In genomic region chr2:133708735-133709584, GRCm38 (mm10) we compare ENCODE assay signal across 16 mouse cellular contexts.
DNase-seq lines count a peak whose midpoint lies in the region; ATAC-seq and TF ChIP-seq lines count a peak whose summit lies in the region.
"Had no signal": no experiment of that assay in that cellular context is flagged by ENCODE, and none has a peak within 500 bp of the region (broad histone marks: within the 10 kb centered on the region; RNA-seq: fewer than 3 reads in every experiment).

No protein-coding gene starts in this region.

- H3K4me2 ChIP-seq in lung, embryonic 16.5 days (ENCODE audit: low read depth, low read length) = no peak overlapping the region
- H3K4me2 ChIP-seq in hindbrain, embryonic 13.5 days = no peak overlapping the region
- H3K4me2 ChIP-seq in midbrain, embryonic 16.5 days (ENCODE audit: low read length) = no peak overlapping the region
- H3K4me2 ChIP-seq: neural tube, embryonic 12.5 days had no signal

- H3K27ac ChIP-seq in lung, embryonic 16.5 days (ENCODE audit: low read length) = no peak overlapping the region
- no peak overlapping the region for H3K27ac ChIP-seq in hindbrain, embryonic 13.5 days
- no peak overlapping the region for H3K27ac ChIP-seq in midbrain, embryonic 16.5 days (ENCODE audit: low read length)
- H3K27ac ChIP-seq: left cerebral cortex, adult 2 months; neural tube, embryonic 12.5 days had no signal

- no peaks in the 10 kb centered on the region for H3K4me1 ChIP-seq in lung, embryonic 16.5 days (replicated peaks; ENCODE audit: control insufficient read depth, insufficient read depth, low read length)
- H3K4me1 ChIP-seq in lung, adult 2 months (ENCODE audit: control insufficient read depth, insufficient read depth, low read length) = no peaks in the 10 kb centered on the region
- H3K4me1 ChIP-seq in hindbrain, embryonic 13.5 days (replicated peaks) = peaks cover 3% of the 10 kb centered on the region
- H3K4me1 ChIP-seq in midbrain, embryonic 16.5 days (ENCODE audit: control insufficient read depth, insufficient read depth, low read length) = no peaks in the 10 kb centered on the region
- H3K4me1 ChIP-seq: megakaryocyte, embryonic 14.5 days; neural tube, embryonic 12.5 days had no signal

- H3K36me3 ChIP-seq in lung, embryonic 16.5 days (ENCODE audit: control insufficient read depth, insufficient read depth, low read length) = no peaks in the 10 kb centered on the region
- no peaks in the 10 kb centered on the region for H3K36me3 ChIP-seq in hindbrain, embryonic 13.5 days
- no peaks in the 10 kb centered on the region for H3K36me3 ChIP-seq in midbrain, embryonic 16.5 days (ENCODE audit: control insufficient read depth, insufficient read depth, low read length)
- H3K36me3 ChIP-seq: neural tube, embryonic 12.5 days had no signal

- no peaks in the 10 kb centered on the region; the same call in 1 of the 2 replicates for H3K27me3 ChIP-seq in lung, embryonic 16.5 days (ENCODE audit: control insufficient read depth, insufficient read depth, low read depth, low read length)
- peaks cover 33% of the 10 kb centered on the region for H3K27me3 ChIP-seq in hindbrain, embryonic 13.5 days
- H3K27me3 ChIP-seq in midbrain, embryonic 16.5 days (ENCODE audit: control insufficient read depth, insufficient read depth, low read depth, low read length) = no peaks in the 10 kb centered on the region
- H3K27me3 ChIP-seq: megakaryocyte, embryonic 14.5 days; neural tube, embryonic 12.5 days had no signal

- WGBS in lung, embryonic 16.5 days = 42% methylated on average over 8 of the region's 8 CpGs
- 59% methylated on average over 8 of the region's 8 CpGs for WGBS in lung, adult 2 months
- WGBS in hindbrain, embryonic 13.5 days = 42% methylated on average over 8 of the region's 8 CpGs
- 47% methylated on average over 8 of the region's 8 CpGs for whole genome bisulfite sequencing in midbrain, embryonic 16.5 days

- no peak for TF ChIP-seq CTCF in lung, adult 2 months (IDR thresholded peaks at IDR 0.05; ENCODE audit: insufficient read depth, low read length)

- peak; percentile 5 to 26 for DNase-seq in cerebellum, postnatal 14 days
- DNase-seq in cerebellum, adult 8-10 months = no peak
- DNase-seq in lung, adult 2 months = no peak
- DNase-seq in heart, adult 11 months = no peak
- DNase-seq in B cell, adult 2 months = no peak
- DNase-seq: adrenal gland, adult 8-10 months; heart, adult 18-20 months; kidney, adult 8-10 months; liver, postnatal 0 days; spleen, adult 18-20 months had no signal

- no peaks in the 10 kb centered on the region for H3K9me3 ChIP-seq in lung, embryonic 16.5 days (ENCODE audit: control insufficient read depth, low read length)
- no peaks in the 10 kb centered on the region for H3K9me3 ChIP-seq in hindbrain, embryonic 13.5 days
- H3K9me3 ChIP-seq in midbrain, embryonic 16.5 days (replicated peaks; ENCODE audit: control insufficient read depth, low read length, poor library complexity, severe bottlenecking) = no peaks in the 10 kb centered on the region
- H3K9me3 ChIP-seq: neural tube, embryonic 12.5 days had no signal

- H3K4me3 ChIP-seq in lung, embryonic 16.5 days (ENCODE audit: low read length) = no peak overlapping the region
- H3K4me3 ChIP-seq in lung, adult 2 months (replicated peaks; ENCODE audit: extremely low read depth, low read depth, low read length) = no peak overlapping the region
- no peak overlapping the region for H3K4me3 ChIP-seq in hindbrain, embryonic 13.5 days
- no peak overlapping the region for H3K4me3 ChIP-seq in midbrain, embryonic 16.5 days (ENCODE audit: low read depth, low read length)
- H3K4me3 ChIP-seq: left cerebral cortex, adult 2 months; megakaryocyte, embryonic 14.5 days; neural tube, embryonic 12.5 days had no signal

- H3K9ac ChIP-seq in lung, embryonic 16.5 days (ENCODE audit: low read length) = no peak overlapping the region
- no peak overlapping the region for H3K9ac ChIP-seq in hindbrain, embryonic 13.5 days
- H3K9ac ChIP-seq in midbrain, embryonic 16.5 days (ENCODE audit: low read depth, low read length) = no peak overlapping the region
- H3K9ac ChIP-seq: liver, postnatal 0 days; neural tube, embryonic 12.5 days had no signal

- ATAC-seq in lung, embryonic 16.5 days (ENCODE audit: low read depth) = peak; percentile 41; the same call in 1 of the 2 replicates
- peak; percentile 85 for ATAC-seq in hindbrain, embryonic 13.5 days (ENCODE audit: low FRiP score)
- peak; percentile 36; the same call in 1 of the 2 replicates for ATAC-seq in midbrain, embryonic 16.5 days
- ATAC-seq: liver, postnatal 0 days had no signal

- no peak for TF ChIP-seq POLR2A in lung, adult 2 months (IDR thresholded peaks at IDR 0.05; ENCODE audit: borderline replicate concordance, extremely low read depth, low read depth, low read length)

Comparison
In these comparisons a context has a peak if more than half of its experiments do, and no peak if none do; other contexts are left out.
1. DNase-seq: peak in cerebellum, postnatal 14 days (2 of 2); none in cerebellum, adult 8-10 months (single experiment), lung, adult 2 months (single experiment), heart, adult 11 months (single experiment) and B cell, adult 2 months (0 of 2).
2. Peak in every context shown above with its lines, with median percentiles within 50 percentile points of each other: ATAC-seq.